Mouse (Mus musculus) testis, adult 2 months (tissue): ENCODE data around the gene D430019H16Rik.
A peak's percentile ranks its signal among the peaks of the same experiment; 100 is the strongest.

Experiments used
- CTCF ChIP-seq: fragments of 200-500 bp; IDR thresholded peaks from 2 replicates; pipeline ENCODE4 v1.5.1; 2012; ENCODE audit warnings: low read depth, mild to moderate bottlenecking, inconsistent platforms, low read length, moderate library complexity; ENCODE audit not compliant: control insufficient read depth, insufficient read depth, insufficient replicate concordance
- POLR2A ChIP-seq: fragments of 200-500 bp; IDR thresholded peaks from 2 replicates; pipeline ENCODE4 v1.6.1; 2012; ENCODE audit warnings: low read depth, mild to moderate bottlenecking, inconsistent platforms, low read length, moderate library complexity; ENCODE audit not compliant: control insufficient read depth

DNA sequence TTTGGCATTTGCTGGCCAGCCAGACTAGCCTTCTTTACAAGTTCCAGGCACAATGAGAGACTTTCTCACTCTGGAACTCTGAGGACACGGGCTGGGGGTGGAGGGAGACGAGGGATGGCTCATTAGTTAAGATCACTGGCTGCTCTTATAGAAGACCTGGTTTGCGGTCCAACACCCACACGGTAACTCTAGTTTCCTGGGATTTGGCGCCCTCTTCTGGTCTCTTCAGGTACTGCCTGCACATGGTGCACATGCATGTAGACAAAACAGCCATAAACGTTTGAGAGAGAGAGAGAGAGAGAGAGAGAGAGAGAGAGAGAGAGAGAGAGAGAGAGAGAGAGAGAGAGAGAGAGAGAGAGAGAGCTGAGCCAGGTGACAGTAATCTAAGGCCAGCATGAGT is 51.1 kb downstream of the D430019H16Rik start:
- TF ChIP-seq CTCF (peak; percentile 57; the same call in 1 of the 2 replicates), POLR2A (no peak)
